Mouse (Mus musculus): ENCODE data around the gene Serpina1f.
"Not testable (repeated sequence)": the region's sequence is repeated elsewhere in the genome, so short reads cannot be mapped to it uniquely, and the experiment has no call there.

The Serpina1f gene

DNA sequence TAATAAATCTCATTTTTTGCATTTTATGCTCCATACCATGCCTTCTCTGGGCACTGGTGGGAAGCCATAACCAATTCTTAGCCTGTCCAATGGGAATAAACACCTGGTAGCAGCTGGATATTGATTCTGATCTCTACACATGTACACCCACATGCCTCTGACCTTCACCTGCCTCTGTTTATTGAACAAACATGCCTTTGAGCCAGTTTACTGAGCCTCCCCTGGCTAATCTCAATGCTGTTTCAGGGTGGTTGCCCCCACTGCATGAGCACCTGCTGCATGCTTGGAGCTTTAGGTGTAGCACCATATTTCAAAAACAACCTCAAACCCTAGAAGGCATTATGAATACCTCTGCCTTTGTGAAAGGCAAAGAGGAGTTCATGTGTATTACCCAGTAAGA, 33.3 kb downstream of the Serpina1f start:
- not testable (repeated sequence) for DNase-seq (ENCODE audit: low read depth, low spot score)

DNA sequence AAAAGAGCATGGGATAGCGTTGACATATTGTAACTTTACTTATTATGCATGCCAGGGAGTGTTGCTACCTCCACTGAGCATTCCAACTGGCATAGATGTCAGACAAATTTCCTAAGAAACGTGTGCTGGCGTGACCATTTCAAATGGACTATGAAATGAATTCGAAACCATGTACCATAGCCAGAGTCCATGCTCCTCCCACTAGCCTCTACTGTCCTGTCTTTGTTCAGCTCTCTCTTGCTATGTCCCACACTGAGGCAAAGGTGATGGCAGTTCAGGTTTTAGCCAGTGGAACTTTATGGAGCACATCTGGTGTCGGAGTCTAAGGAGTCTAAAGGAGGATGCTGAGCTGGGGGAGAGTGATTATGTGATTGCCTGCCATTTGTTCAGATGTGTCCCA, 35.3 kb downstream of the Serpina1f start:
- no peak for DNase-seq (ENCODE audit: low read depth, low spot score)

DNA sequence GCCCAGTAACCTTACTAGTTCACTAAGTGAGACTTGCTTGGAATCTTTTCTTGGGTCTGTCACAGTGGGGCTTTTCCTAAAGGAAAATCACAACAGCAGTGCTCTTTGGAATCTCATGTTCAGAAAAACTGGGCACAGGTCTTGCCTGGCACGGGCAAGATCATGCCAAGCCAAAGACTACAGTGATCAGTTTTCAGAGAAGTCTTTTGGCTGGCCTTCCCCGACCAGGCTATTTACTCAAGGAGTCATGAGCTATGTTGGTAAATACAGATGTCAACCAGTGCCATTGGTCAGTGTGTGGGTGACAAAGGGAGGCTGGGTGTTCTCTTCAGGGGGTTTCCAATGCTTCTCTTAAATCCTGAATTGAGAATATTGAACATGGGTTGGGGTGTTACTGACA, 36.2 kb downstream of the Serpina1f start:
- no peak for DNase-seq (ENCODE audit: low read depth, low spot score)

DNA sequence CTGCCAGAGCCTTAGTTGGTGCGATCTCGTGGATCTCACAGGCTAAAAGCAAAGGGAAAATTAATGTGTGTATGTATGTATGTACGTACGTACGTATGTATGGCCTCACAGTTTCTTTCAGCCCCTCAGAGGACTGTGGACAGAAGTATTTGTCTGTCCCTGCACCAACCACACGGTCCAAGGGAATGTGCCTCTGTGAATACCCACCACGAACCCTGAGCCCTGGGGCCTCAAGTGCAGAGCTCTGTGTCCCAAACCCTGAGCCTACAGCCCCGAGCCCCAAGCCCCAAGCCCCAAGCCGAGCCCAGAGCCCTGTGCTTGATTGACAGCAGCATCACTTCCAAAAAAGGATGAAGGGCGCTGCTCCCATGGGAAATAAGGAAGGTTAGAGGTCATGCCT, 37.3 kb downstream of the Serpina1f start:
- DNase-seq (ENCODE audit: low read depth, low spot score), result no peak

DNA sequence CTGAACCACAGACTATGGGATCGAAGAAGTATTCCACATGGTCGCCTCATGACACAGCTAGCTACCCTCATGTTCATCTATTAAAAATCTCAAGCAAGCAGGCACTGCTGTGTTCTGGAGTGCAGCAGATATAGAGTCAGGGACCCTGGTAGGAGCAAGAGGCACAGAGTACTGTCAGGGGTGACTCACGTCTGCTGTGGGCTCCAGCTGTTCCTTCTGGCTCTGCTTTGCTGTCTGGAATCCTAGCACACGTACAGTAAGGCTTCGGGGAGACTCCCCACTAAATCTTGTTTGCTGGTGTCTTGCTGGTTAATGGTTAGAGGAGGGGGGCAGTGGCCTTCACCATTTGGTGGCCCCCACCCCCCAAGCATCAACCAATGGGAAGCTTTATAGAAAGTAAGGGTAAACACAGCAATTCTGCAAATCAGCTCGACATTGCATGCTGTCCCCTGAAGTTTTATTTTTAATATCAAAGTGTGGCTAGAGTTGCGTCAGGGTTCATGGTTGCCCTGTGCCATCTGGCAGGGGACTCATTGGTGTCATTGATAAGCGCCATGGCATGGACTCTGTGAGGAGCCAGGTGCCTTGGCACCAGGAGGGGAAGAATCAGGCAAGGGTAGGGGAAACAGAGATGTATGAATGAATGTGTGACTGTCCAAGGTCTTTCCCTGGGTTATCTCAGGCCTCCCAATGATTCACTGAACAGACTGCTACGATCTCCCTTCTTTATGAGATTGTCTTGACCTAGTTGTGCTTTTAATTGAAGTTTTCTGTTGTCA, 38.3 kb downstream of the Serpina1f start, which contains the start of gene Serpina6:
Serpina6 (minus strand) TSS at position 365 of the 779 bp plus-strand sequence.
- DNase-seq (ENCODE audit: low read depth, low spot score), result no peak

DNA sequence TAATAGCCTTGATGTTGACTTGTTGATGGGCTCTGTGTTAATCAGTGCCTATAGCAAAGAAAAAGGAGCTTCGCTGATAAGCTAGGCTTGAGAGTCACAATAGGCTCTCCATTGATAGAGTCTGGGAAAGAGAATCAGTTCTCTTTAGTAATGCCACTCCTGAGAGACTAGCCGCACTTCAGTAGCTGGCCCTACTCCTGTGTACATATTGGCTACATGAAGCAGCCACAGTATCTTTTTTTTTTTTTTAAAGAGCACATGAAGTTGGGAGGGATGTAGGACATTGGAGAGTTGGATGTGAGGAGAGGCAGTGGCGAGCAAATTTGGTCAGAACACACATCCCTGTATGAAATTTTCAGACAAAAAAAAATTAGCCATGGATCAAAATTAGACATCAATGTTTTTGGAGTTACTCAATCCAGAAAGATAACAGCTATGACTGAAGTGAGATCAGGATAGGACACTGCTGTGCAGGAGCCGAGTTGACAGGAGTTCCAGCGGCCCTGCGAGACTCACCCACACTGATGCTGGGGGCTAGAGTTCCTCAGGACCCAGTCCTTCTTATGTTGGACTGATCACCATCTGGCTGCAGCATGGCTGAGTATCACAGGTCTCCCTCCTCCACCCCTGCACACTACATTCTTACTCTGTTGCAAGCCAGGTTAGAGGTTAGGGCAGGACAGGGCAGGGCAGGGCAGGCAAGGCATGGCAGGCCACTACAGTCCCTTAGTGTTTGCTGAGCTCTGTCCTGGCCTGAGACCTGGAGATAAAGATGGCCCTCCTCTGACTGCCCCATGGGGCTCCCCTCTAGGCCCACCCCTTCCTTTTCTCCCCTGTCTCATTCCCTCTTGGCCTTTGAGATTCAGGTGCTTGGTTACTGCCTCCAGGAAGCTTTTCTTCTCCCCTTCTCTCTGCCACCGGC, 39.9 kb downstream of the Serpina1f start:
- DNase-seq (ENCODE audit: low read depth, low spot score), result no peak

DNA sequence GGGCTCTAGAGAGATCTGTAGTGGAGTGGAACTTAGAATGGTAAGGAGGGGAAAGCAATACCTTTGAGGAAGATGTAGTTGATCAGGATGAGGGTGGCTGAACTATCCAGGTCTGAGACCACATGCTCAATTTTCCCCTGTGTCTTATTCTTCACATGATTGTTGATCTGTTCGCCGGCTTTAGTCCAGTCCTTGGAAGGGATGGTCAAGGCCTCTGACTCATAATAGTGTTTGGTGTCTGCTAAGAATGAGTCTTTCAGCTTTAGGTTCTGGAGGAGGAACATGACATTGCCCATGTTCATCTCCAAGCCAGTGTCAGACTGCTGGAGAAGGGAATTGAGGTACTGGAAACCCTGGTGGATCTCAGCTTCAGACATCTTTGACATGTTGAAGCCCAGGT, 41.5 kb downstream of the Serpina1f start:
- no peak for DNase-seq (ENCODE audit: low read depth, low spot score)

DNA sequence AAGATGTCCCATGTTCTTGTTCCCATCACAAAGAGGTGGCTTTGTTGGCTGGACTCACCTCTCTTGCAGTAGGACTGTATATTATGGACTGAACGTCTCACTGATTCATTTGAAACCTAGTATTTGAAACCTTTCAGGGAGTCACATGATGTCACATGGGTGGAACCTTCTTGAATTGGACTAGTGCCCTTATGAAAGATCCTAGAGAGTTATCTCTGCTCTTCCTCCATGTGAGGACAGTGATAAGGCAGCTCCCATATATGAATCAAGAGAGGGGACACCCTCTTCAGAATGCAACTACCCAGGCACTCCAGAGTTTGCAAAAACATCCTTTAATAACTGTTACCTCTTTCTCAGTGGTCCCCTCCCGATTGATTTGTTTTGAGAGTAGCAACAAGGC, 49.0 kb downstream of the Serpina1f start:
- no peak for DNase-seq (ENCODE audit: low read depth, low spot score)

DNA sequence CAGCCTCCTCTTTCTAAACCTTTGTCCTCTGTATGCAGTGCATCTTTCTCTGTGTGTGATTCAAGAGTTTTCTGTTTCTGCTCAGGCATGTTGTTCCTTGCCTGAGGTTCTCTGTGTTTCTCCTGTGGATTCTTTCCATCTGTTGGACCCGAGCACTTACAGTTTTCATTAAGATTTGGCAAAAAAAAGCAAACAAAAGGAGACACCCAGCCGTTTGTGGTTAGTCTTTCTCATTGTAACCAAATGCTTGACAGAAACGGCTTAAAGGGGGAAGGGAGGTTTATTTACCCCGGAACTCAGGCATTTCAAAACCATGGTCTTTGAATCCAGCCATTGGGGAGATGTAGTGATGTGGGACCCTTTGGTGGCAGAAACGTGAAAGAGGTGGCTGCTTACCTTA, 50.7 kb downstream of the Serpina1f start:
- no peak for DNase-seq (ENCODE audit: low read depth, low spot score)

DNA sequence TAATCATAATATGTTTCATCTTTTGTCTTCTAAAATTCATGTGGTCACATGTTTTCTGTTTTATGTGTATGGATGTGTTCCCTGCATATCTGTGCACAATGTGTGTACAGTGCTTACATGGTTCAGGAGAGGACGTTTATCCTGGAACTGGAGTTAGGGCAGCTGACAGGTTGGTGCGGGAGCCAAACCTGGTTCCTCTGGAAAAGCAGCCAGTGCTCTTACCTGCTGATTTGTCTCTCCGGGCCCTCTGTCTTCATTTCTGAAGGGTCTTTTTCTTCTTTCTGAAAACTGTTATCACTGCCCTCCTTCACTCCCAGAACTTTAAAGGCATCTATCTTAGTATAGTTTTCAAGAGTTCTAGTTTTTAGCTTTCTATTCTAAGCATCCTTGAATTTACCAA, 51.5 kb downstream of the Serpina1f start:
- no peak for DNase-seq (ENCODE audit: low read depth, low spot score)

DNA sequence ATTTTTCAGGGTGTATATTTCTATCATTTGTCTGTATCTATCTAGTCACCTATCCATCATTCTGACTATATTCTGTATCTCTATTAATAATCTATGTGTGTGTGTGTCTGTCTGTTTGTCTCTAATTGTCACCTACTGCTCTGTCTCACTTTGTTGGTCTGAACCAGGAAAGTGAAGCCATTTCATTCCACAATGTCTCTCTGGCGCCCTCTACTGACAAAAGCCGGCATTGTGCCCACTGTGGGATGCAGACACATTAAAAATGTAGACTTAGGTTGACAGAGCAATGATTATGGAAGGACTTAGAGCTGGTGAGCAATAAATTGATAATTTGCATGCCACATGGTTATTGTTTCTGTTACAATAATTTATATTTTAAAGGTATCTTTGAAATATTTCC, 52.0 kb downstream of the Serpina1f start:
- DNase-seq (ENCODE audit: low read depth, low spot score), result peak; percentile 63
